Mouse (Mus musculus): ENCODE data around the gene Cntrl.
A peak's percentile ranks its signal among the peaks of the same experiment; 100 is the strongest.

The Cntrl gene

DNA sequence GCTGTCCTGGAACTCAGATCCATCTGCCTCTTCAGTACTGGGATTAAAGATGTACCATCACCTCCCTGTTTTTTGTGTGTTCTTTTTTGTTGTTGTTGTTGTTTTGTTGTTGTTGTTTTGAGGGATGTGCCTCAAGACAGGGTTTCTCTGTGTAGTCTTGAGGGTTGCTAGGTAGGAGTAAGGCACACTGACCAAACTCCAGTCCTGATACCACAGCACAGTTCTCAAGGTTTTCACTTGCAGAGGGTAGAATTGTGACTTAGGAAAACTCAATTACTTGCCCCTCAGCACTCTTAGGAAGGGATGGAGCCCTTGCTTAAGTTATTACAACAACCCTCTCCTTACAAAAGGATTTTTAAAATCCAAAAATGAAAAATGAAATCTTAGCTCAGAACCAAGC is 22.2 kb downstream of the Cntrl start:
- DNase-seq = no peak

DNA sequence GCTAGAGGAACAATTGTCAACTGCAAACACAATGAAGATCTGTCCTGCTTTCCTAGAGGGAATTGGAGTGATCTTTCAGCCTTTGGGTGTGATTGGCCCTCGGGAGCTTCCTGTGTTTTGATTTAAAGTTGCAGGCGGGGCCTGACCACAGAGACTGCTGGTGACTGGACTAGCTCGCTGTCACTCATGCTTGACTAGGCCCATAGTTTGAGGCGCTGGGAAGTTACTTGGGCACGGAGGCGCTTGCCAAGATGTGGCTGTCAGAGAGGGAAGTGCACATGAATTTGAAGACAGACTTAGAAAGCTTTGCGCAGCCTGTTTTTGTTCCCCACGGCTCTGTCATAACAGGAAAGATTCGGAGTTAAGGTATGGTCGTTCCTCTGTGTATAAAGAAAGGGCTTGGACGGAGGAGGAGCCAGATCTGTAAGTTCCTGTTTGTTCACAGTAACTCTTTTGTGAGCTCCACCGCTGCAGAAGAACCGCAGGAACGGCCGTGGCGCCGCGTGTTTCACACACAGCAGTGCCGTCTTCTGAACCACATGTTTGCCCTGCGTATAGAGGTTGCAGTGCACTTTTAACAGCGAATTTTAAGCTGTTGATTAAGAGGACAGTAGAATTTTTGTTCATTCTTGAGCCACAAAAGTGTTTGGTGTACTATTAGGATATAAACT is 22.8 kb downstream of the Cntrl start:
- peak; percentile 90 for DNase-seq

DNA sequence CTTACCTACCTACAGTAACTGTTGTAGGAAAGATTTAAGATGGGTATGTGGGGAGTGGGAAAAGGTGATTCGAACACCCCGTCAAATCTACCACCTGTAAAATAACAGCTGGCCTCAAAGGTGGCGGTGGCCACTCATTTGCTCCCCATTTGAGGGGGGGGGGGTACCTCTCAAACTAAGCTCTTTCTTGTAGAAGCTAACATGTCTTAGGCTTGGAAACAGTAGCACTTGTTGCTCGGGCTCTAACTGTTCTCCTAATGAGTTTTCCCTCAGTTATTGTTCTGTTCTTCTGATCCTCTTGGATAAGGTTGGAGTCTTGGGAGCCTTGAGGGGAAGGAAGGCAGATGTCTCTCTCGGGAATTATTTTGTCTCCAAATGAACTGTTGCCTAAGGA is 23.4 kb downstream of the Cntrl start:
- no peak for DNase-seq

DNA sequence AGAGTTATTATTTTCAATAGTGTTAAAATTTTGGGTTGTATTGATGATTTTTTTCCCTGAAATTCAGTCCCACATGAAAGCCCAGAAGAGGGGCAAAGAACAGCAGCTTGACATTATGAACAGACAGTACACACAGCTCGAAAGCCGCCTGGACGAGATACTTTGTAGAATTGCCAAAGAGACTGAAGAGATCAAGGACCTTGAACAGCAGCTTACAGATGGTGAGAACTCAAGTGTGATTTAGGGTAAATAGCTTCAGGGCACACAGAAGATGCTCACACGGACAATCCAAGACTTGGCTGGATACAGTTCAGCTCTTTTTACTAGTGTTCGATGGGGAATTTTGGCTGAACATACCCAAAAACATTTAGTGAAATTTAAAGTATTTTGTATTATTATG is 24.6 kb downstream of the Cntrl start:
- no peak for DNase-seq

DNA sequence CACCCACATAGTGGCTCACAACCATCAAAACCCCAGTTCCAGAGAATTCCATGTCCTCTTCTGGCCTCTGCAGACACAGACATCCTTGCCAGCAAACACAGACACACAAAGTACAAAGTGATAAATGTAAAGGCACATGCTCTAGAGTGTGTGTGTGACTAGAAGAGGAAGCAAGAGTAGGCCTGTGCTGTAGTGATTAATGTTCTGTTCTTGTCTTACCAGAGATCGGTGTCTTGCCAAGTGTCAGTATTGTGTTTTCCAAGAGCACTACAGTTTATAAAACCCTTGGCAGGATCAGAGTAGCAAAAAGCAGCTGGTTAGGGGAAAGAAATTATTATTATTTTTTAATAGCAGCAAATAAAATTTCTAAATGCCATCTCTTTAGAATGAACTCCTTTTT is 29.3 kb downstream of the Cntrl start:
- DNase-seq = no peak

DNA sequence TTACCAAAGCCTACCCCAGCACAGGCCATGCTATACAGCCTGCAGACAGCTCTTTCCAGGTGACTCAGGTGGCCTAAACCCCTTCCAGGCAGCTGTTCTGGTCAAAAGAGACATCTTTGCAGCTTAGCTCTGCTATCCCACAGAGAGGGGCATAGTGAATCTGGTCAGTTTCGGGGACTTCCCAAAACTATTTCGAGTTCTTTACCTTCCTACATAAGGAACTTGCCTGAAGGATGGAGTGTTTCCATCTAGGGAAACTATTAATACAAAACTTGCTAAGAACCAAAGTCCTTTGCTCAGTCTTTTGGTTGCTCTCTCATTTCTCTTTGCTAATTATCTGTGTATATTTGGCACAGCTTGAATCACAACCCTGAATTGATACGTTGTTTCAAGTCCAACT is 32.4 kb downstream of the Cntrl start:
- no peak for DNase-seq

DNA sequence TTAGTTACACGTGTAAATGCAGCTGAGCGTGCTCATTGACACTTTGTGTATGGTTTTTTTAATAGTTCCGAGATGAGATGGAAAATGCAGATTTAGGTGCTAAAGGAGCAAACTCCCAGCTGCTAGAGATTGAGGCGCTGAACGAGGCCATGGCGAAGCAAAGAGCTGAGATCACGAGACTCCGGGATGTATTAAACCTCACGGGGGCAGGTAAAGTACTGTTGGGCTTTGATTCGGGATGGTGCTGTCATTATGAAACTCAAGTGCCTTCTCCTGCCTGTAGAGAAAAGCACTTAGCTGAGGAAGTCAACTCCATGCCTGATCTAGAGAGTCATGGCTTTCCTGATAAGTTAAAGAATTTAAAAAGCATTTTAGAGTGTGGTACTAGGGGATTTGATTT is 39.5 kb downstream of the Cntrl start:
- no peak for DNase-seq

DNA sequence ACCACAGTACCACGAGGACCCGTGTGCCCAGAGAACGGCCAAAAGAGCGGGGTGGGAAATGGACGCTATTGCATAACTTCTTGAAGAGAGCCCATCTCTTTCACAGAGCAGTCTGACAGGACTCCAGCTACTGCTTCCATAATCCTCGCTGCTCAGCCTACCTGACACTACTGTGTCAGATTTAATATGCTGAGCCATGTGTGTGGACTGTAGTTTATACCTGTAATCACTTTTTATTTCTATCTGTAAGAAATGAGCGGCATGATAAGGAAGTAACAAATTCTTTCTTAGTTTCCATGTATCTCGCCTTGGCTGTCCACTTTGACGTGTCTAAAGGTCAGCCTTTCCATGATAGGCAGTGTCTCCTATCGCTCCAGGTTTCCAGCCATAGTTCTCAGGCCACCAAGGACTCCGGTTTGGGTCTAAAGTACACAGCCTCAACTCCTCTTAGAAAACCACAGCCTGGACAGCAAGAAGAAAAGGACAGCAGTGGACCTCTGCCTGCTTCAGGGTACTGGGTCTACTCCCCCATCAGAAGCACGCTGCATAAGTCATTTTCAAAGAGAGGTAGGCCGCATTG is 42.1 kb downstream of the Cntrl start:
- no peak for DNase-seq

DNA sequence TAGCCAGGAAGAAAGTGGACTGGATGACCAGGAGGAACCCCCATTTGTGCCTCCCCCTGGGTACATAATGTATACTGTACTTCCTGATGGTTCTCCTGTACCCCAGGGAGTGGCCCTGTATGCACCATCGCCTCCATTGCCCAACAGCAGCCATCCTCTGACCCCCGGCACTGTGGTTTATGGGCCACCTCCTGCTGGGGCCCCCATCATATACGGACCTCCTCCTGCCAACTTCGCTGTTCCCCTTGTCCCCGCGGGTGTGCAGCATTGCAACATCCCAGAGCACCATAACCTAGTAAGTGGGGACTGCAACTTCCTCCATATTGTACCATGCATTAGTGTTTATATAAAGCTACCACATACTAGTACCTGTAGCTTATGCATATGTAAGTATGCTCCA is 43.9 kb downstream of the Cntrl start:
- no peak for DNase-seq

DNA sequence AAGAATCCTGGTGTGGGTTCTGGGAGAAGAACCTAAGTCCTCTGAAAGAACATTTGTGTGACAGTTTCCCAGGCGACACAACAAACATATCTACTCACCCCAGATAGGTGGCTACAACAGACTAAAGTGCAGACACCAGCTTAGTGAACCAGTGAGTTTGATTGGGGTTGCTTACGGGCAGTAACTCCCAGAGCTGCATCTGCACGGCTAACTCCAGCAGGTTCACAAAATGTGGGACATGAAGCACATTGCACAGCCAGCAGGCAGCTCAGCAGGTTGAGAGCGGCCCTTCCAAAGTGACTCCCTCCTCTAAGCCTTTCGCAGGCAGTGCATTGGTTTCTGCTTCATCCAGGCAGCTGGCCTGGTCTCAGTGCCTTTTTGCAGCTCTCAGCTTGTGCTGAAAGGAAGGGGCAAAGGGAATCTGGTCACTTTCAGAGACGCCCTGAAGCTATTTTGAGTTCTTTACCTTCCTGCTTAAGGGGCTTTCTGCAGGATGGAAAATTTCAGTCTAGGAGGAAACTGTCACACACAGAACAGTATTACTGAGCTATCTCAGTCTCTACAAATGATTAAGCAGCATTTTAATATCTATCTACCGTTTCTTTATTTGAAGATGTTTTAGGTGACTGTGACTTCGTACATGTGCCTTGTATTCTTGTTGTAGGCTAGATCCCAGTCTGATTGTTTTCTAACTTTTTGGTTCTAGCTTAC is 44.7 kb downstream of the Cntrl start:
- no peak for DNase-seq

DNA sequence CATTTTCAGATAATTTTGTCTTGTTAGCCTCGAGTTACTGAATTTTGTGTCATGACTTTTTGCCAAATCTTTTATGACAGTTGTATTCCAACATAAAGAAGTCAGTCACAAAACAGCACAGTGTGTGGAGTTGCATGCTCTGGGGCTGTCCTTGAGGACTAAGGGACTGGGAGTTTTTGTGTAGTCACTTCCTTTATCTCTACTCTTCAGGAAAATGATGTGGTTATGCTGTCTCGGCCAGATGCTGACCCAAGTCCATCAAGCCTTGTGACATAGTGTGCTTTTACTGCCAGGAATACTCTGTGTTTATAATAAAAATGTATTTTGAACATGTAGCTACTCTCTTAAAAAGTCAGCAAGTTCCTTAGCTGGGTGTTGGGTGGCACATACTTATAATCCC is 47.7 kb downstream of the Cntrl start:
- no peak for DNase-seq

DNA sequence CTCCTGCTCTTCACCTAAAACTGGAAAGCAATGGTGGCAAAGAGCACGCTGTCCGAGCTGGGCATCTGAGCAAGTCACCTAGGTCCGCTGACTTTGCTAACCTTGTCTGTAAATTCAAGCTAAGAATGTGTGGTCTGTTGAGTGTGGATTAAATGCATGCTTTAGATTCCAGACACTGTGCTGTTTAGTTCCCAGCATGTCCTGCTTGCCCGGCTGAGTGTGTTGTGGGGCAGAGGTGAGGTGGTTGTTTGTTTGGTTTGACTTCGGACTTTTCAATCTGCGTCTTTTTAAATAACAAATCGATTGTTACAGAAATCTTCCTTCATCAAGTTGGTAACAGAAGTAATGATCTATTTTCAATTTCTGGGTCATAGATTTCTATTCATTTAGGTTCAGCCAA is 48.5 kb downstream of the Cntrl start:
- no peak for DNase-seq

DNA sequence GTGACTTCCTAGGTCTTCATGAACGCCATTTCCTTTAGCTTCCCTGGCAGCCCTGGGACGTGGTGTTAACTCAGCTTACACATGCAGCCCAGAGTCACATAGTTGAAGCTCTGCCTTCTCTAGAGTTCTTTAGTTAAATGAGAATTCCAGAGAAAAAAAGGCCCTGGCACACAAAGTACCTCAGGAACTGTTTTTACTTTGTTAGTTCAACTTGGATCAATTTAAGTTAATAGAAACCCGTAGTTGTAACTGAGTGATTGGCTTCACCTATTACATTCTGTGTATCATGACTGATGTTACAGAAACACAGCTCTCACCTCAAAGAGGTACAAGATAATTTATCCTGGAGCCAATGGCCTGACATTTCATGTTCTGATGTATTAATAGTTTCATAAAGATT is 49.1 kb downstream of the Cntrl start:
- no peak for DNase-seq

DNA sequence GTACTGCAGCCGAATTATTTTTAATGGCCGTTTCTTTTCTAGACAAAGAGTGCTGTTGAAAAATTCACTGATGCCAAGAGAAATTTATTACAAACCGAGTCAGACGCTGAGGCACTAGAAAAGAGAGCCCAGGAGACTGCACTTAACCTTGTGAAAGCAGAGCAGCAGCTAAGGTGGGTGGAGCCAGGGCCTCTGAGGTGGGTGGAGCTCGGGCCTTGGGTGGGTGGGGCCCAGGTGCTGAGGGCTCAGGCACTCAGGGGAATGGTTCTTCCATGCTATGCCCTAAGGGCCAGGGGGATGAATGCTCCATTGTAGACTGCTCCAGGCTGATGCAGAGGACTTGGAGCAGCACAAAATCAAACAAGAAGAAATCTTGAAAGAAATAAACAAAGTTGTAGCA is 50.9 kb downstream of the Cntrl start:
- DNase-seq = no peak

DNA sequence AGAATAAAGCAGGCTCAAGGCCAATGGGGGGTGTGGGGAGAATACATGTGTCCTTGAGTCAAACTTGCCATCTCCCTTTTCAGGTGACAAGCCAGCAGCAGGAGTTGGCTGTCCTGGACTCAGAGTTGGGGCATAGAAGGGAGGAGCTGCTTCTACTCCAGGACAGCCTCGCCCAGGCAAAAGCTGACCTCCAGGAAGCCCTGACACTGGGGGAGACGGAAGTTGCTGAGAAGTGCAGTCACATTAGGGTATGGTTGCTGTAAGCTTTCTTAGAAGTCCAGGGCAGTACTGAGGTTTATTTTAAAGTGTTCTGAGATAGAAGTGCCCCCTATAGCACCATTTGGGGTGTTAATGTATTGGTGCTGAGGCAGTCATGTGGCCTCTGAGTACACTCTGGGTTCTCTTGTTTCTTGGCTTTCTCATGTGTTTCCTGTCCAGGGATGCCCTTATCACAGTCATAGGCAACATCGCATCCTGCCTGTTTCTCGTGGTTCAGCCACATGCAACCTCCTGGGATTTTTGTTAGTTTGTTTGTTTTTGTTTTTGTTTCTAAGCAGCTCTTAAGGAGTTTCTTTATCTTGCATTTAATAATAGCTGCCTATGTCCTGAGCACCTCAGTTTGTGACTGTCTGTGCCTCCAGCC is 52.7 kb downstream of the Cntrl start:
- no peak for DNase-seq

DNA sequence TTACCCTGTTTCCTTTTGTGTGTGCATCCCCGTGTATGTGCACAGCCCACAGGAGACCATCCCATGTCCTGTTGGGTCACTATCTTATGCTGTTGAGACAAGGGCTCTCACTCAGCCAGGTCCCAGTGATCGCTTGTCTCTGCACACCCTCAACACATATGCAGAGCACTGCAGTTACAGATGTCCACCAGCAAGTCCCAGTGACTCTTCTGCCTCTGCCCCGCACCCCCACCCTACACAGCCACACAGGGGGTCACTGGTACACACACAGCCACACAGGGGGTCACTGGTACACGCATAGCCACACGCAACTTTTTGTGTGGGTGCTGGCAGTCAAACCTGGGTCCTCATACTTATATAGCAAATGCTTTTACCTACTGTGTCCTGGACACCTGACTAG is 54.1 kb downstream of the Cntrl start:
- DNase-seq = no peak

DNA sequence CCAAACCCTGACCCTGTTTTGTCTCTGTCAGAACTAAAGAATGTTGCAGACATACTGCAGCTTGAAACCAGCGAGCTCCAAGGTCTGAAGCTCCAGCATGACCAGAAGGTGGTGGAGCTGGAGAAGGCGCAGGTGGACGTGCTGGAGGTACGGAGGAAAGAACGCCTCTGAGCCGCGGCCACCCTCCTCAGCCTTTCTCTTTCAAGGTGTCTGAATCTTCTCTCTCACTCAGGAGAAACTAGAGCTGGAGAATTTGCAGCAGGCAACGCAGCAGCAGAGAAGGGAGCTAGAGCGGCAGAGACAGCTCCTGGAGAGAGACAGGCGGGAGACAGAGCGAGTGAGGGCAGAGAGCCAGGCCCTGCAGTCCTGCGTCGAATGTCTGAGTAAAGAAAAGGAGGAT is 56.1 kb downstream of the Cntrl start:
- DNase-seq = no peak

DNA sequence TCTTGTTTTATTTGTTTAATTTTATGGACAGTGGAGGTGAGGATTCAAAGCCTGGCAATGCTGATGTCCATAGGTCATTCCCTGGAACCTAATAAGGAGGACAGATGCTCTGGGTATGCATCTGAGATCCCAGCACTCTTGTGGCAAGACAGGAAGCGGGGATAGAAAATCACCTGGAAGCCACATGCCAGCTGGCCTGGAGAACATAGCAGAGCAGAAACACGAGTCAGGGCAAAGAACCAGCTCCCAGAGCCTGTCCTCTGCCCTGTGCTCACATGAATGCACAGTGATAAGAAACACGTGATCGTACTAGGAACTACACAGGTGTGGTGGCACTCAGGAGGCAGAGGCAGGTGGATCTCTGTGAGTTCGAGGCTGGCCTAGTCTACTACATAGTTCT is 57.5 kb downstream of the Cntrl start:
- DNase-seq = no peak

DNA sequence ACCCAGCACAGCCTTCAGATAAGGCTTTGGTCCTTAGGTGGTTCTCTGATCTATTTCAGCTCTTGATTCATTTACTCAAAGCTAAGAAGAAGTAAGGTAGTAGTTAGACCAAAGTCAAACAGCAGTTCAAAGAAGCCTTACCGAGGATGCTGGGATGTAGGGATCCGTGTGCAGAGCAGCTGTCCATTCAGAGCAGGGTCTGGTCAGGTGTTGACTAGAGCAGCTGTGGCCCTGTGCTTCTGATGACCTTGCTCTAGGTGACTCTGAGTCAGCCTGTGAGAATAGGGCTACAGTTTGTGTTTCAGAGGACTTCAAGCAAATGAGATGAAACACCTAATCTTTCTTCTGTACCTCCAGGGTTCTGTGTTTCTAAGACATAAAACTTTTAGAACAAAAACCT is 60.2 kb downstream of the Cntrl start:
- DNase-seq = no peak

DNA sequence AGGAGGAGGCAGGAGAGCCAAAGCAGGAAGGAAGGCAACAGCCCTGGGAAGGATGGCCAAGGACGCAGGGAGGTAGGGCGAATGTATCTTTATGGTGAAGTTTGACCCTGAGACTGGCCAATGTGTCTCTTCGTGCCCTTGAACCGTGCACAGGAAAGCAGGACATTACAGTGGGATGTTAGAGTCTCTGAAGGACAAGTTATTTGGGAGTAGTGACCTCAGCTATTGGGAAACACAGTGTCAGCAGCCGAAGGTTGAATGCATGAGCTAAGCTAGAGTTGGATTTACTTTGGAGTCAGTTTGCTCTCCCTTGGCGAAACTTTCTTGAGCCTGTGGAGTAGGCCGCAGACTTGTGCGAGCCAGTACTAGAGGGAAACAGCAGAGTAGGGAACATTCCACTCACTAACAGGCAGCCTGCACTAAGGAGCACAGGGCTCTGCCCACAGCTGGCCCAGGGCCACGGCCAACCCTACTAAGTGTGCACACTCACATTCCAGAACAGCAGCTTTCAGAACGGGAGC is 62.1 kb downstream of the Cntrl start:
- DNase-seq = no peak

DNA sequence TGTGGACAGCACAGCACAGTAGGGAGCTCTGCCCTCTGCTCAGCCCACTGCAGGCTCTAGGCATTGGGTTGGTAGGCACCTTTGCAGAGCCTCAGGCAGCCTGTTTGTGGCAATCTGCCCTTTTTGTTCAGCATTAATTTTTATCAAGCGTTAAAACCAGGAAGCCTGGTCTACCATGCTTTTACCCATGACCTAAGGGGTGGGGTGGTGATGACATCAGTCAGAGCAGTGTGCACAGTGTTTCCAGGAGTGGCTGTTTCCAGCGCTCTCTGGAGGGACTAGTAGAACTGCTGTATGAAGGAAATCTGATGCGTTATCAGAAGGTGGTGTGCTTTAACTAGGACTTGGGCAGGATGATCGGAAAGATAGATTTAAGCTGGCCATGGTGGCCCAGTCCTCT is 63.0 kb downstream of the Cntrl start:
- no peak for DNase-seq

DNA sequence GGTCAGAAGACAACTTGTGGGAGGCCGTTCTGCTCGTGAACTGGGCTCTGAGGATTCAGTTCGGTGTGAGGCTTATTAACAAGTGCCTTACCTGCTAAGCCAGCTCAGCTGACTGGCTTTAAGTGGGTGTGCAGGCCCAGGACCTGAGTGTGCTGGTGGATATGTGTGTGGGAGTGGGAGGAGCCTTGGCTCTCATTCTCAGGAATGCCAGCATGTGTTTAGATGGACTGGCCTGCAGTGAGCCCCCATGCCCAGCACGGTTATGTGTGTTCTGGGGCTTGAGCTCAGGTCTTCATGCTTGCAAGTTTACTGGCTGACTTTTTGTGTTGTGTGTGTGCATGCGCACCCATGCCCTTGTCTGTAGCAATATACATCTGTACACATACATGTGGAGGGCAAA is 64.4 kb downstream of the Cntrl start:
- no peak for DNase-seq

DNA sequence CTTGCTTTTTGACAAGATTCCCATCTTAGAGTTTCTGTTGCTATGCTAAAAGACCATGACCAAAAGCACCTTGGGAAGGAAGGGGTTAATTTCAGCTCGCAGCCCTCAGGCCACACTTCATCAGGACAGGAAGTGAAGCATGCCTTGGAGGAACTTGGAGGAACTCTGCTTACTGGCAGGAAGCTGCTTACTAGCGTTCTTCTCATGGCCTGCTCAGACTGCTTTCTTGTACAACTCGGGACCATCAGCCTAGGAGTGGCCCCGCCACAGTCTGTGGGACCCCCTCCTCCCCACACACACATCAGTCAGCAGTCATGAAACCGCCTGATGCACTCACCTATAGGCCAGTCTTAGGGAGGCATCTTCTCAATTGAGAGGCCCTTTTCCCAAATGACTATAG is 64.8 kb downstream of the Cntrl start:
- DNase-seq = no peak

Measured in right cerebral cortex, postnatal 14 days (tissue).